Mouse (Mus musculus) megakaryocyte-erythroid progenitor cell, adult 5-6 weeks (primary cell): Measurements from ENCODE around the gene C2cd2l. TPM values are rescaled to one million over a fixed set of nuclear protein-coding genes. Genes with fewer than 3 reads are reported as not detected.

Experiments
- ATAC-seq: replicated peaks from 2 replicates; pipeline ENCODE4 v1.8.0; 2016; ENCODE audit warnings: mild to moderate bottlenecking, inconsistent platforms; ENCODE audit not compliant: severe bottlenecking, poor library complexity, low FRiP score, low TSS enrichment
- total RNA-seq, 2 experiments: library from RNA; stranded (forward) in 1 of 2; stranded (reverse) in 1 of 2; fragments of 200-1000, 215-1000 nt in 1 of 2; fragments of >200 nt in 1 of 2; fragmentation: Nextera tagmentation in 1 of 2; gene quantifications; 2 replicates each; pipeline ENCODE4 v1.2.3; 2014 to 2017

Gene C2cd2l
- total RNA-seq, 2 experiments from 2014 or later, result 6.9 to 11.4 TPM

DNA sequence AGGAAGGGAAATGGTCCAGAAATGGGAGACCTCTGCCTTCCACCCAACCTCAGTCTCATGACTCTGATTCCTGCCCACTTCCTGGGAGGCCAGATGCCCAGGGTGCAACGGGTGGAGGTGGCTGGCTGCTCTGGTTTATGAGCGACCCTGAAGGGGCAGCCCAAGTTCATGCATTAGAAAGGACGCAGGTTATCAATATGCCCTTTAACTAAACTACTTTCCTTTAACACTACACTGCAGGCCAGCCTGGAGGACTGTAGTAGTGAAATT is 1.3 kb downstream of the C2cd2l start:
- no peak for ATAC-seq

DNA sequence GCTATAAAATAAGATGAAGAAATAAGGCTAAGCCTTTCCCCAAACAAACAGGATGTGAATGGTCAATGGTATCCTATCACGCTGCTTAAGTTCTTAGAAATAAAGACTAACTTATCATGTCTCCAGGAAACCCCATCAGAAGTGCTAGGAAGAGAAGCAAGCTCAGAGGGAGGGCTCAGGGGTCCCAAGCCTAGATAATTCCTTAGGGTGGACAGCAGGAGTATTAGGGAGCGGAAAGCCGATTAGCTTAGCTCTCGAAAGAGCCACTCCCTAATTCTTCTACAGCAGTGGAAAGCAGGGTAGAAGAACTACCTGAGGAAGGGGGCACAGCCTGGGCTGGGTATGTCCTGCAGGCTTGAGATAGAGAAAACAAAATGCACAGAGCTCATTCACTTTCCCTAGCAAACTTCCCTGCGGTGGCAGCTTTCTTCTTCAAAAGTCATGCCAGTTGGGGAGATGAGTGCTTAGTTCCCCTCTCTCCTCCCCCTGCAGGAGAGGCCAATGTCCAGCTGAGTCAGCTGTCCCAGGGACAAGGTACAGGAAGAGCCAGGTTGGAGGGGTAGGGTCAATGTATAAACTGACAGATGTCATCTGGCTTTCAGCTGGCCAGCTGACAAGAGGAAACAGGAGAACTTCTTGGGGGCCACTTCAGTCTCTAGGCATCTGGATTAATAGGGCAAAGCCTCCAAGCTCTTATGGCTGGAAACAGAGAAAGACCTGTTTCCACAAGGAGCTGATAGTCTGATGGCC is 1.8 kb downstream of the C2cd2l start:
- ATAC-seq, result no peak

DNA sequence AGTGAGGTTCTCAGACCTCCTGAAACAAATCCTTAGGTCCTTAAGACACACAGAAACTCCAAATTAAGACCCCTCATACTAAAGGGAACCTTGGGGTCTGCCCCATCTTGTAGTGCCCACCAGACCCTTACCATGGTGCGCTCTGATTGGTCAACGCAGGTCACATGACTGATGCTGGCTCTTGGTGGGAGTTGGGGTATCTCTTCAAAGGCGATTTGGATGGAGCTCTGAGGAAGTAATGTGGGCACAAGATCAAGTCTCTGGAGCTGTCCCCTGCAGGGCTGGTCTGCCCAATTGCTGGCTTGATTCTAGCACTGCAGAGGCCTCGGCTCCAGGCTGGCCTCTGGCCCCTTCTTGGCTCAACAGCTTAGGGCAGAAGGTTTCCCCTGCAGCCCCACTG is 2.6 kb downstream of the C2cd2l start:
- ATAC-seq, result no peak

DNA sequence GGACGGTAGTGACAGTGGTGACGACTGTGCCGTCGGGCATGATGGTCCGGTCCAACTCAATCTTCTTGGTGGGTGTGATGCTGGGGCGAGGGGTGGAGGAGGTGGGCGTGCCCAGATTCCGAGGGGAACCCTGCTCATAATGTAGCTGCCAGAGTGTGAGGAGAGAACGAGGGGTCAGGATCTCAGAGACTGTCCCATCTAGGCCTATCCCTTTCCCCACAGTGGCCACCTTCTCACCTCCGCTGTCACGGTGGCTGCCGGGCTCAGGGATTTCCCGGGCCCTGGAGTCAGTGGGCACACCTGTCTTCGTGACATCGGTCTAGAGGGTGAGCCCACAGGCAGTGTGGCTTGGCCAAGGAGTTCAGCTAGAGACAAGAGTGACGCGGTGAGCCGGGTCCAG is 5.2 kb downstream of the C2cd2l start:
- ATAC-seq, result no peak

DNA sequence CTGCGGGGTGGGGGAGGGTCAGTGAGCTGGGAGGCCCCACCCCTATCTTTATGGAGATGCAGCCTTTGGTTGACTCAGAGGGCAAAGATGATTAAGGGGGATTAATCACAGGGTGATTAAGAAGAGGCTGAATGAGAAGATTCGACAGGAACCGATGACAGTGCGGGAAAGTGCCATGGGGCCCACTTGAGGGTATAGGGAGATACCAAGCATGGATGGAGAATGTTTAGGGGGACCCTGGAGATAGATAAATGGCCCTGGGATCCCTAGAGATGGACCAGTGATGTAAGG is 5.9 kb downstream of the C2cd2l start:
- ATAC-seq, result no peak

DNA sequence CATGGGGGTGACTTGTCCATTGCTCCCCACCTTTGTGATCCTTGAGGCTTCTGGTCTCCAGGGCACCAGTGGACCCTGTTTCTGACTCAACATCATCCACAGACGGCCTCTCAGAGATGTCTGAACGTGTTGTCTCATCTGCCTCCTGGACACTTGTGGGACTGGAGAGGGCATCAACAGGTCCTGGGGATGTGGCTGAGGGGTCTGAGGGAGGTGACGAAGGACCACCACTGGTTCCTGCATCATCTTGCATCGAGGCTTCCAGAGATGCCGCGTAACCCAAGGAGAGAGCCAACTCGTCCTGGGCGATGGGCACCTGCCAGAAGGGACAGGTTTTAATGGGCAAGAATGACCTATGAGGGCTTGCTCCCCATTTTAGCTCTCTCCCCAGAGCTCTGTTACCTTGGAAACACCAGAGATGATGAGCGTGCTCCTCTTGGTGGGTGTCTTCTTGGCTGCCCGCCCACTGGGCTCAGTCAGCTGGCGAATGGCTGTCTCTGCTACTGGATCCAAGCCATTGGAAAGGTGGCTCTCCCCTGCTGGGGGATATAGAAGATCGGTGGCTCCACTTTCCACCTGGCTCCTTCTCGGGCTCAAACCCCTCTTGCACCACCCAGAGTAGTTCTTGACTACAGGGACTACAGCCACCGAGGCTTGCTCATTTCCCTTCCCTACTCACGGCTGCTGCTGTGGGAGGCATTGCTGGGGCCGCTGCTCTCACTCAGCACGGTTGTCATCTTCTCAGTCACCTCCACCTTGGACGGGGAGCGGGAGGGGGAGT is 6.4 kb downstream of the C2cd2l start:
- ATAC-seq, result no peak

DNA sequence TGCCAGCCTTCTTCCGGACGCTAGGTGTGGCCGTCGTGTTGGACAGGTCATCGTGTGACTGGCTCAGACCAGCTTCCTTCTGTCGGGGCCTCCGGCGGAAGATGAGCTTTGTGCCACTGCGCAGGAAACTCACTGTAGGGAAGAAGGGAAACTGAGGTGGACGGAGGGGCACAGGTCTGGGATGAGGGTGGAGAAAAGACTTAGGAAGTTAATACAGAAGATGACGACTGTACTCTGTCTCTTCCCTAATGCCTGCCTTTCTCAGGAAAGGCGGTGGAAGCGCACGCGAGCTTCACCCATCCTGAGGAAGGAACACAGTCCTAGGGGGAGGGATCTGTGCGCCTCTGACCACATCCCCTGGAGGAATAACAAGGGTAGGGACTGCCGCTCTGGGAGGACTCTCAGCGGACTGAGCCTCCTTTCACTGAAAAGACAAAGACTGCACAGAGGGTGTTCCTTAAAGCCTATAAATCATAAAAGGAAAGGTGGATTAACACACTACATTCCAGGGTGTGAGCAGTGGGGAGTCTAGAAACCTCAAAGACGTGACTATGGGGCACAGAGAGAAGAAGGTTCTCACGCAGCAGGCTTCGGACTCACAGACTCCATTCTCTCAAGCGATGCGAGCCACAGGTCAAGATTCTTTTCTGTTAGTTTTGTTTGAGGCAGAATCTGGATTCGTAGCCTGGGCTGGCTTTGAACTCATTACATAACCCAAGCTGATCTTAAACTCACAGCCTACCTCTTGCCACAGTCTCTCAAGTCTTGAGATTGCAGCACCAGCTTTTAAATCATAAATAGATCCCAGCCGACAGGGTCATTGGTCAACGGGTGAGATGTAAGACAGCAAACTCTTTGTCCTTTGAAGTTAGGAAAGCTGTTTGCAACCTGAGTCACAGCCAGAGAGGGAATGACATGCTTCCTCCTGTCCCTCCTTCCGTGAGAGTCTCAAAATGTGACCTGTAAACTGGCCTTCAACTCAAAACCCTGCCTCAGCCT is 8.7 kb downstream of the C2cd2l start:
- no peak for ATAC-seq

DNA sequence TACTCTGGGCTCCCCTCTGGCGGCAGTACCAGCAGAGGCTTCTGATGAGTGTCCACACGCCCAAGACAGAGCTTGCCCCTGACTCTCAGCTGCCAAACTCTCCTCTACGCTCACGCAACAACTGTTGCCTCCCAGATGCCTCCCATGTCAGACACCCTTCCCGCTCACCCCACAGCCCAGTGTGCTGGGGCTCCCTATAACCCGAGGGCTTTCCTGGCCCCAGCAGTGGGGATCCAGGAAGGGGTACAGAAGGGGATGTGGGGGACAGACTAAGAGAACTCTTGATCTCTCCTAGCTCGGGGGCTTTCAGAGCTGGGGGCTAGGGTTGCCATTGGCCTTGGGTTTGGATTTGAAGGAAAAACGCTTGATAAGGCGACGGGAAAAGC is 9.3 kb downstream of the C2cd2l start:
- no peak for ATAC-seq

DNA sequence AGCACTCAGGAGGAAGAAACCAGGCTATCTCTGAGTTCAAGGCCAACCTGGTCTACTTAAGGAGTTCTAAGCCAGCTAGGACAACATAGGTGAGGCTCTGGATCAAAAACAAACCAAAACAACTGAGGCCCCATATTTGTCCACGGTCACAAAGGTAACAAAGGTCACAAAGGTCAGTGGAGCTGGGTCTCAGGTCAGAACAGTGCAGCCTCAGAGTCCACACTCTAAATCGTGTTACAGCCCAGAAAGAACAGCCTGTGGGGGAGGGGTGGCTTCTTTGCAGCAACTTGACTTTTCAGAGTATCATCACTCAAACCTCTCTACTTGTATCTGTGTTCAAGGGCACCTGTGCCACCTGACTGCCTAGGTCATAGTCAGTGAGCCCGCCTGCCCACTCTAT is 10.3 kb downstream of the C2cd2l start:
- no peak for ATAC-seq

DNA sequence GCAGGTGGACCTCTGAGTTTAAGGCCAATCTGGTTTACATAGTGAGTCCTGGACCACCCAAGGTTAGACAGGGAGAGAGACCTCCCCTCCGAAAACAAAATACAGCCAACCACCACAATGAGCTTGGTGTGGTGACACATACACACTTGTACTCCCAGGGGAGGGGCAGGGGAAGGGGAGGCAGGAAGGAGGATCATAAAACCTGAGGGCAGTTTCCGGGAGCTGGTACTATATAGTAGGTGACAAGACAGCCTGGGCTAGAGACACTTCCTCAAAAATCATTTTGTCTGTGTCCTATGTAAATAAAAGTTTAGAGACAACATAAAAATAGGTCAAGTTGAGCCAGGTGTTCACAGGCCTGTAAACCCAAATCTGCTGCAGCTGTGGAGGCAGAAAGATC is 12.8 kb downstream of the C2cd2l start:
- ATAC-seq, result no peak

DNA sequence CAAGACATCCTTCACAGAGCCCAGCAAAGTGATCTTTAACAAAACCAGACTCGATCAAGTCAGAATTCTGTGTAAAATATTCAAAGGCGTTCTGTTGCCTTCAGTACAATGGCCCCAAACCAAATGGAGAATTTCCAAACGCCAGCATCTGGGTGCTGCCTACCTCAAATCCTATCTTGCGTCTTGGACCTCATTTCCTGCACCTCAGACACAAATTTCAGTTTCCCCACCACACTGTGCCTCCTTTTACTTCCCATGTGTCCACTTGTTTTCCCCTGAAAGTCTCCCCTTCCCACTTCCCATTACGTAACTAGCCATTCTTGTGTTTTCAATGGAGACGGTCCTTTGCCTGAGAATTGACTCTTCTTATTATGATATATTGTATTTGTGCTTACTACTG is 13.6 kb downstream of the C2cd2l start:
- no peak for ATAC-seq

DNA sequence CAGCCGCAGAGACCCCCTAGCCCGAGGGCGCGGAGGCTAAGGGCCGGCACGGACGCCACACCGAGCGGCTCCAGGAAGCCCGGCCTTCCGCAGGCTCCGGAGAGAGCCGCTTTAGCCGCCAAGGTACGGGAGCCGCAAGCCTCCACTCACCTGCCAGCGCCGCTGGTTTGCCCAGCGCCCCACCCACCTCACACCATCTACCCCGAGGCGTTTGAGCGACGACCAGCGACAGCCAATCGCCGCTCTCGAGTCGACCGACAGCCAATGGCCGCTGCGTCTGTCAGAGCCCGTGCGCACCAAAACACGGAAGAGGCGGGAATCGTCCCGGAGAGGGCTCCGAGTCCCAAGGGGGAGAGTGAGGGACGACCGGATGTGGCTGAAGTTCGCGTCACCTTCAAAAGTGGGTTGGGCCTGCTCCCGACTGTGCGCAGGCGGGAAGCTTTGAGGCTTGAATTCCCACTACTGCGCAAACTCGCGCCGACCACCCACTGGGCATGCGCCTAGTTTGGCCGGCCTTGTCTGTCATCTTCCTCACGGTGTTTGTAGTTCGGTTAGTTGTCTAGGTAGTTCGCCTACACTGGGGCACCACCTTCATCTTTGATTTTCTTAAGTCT is 14.5 kb downstream of the C2cd2l start, which contains the start of gene Hinfp:
Hinfp (minus strand) TSS at position 206 of the 614 bp plus-strand sequence.
- ATAC-seq, result peak; percentile 100

DNA sequence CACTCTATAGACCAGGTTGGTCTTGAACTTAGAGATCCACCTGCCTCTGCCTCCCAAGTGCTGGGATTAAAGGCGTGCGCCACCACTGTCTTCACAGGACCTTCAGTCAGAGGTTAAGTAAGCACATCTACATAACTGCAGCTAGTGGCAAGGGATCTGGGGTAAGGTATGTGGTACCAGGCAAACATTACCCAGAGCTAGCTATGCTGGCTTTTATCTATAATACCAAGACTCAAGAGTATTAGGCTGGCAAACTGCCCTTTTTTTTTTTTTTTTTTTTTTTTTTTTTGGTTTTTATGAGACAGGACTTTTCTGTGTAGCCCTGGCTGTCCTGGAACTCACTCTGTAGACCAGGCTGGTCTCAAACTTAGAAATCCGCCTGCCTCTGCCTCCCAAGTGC is 20.1 kb downstream of the C2cd2l start:
- peak; percentile 94 for ATAC-seq

DNA sequence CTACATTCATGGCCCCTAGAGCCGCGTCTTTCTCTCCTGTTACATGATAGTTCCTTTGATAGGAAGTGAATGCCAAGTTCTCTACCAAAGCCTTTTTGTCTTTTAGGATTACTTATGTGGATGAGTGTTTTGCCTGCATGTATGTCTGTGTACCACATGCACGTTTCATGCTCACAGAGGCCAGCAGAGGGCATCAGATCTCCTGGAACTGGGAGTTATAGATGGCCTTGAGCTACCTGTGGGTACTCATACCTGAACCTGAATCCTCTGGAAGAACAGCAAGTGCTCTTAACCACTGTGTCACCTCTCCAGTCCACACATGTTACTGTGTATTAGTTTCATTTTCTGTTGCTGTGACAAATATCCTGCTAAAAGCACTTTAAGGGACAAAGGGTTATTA is 27.6 kb downstream of the C2cd2l start:
- no peak for ATAC-seq

DNA sequence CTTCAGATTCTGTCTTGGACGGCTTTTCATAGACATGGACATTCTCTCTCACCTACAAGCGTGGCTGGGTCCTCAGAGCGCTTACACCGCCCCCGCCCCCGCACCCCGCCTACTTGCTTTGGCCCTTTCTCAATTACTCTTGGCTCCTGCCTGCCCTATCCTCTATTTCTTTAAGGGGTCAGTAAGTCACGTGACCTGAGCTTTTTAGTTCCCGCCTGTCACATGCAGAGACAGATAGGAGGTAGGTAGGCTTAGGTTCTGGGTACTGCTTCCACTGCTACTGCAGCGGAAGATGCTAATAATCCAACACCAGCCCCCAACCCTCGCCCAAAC is 31.2 kb downstream of the C2cd2l start:
- no peak; the same call in 1 of the 2 replicates for ATAC-seq

DNA sequence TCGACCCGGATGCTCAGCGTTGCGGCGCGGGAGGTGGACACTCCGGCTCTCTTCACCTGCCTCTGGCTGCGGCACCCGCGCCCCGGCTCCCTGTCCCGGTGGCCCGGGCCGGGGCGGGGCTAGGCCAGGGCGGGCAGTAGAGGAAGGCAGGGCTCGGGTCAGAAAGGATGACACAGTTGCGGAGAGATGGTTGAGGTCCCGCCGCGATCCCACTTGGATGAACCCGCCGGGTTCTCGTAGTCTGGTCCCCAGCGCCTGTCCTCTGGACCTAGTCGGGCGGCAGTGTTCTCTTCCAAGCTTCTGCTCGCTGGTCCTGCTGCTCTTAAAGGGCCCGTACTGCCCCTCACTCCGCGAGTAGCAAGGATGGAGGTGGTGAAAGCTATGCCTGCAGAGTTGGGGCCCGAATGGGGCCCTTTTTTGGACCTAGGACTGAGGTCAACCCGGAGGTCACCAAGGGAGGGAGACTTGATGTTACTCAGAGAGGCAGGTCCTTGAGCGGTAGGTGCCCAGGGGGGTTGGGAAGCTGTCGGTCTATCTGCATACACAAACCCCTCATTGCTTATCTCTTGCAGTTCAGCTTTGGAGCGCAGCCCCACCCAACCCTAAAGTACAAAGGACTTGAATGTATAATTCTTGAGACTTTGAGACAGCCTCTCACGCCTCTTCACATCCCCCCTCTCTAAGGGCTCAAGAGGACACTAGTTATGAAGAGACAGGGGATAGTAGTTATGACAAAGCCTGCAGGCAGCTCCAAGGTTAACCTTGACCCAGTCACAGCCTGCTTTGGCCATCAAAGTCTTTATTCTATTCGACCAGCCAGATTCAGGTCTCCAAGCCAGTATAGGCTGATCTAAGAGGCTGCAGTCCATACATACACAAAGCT is 31.8 kb downstream of the C2cd2l start, which contains the start of gene Abcg4:
Abcg4 (minus strand) TSS at position 540 of the 883 bp plus-strand sequence.
- peak; percentile 86 for ATAC-seq

DNA sequence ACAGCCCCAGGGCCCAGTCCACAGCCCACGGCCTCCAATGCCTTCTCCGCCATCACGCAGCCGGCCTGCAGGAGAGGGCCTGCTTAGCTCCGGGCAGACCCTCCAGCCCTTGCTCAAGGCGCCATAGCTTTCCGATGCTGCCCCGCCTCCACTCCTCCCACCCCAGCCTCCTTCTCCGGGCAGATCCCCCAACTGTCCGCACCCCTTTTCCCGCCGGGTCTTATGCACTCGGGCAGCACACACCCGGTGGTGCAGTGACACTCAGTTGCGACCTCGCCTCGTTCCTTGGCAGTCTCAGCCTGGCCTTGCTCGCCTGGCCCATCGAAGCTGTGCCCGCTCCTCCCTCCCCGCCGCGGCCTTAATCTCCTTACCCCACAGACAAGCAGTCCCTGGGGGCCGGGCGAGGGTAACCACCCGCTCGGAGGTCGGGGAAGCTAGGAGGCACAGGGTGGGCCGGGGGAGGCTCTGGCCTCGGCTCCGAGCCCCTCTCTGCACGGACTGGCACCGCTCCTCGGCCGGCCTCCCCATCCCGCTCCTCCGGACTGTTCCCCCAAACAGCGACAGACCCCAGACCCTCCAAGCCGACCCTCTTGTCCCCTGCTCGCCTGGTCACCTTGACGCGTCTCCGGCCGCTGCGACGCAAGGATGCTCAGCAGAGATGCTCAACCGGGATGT is 32.5 kb downstream of the C2cd2l start:
- peak; percentile 42 for ATAC-seq

DNA sequence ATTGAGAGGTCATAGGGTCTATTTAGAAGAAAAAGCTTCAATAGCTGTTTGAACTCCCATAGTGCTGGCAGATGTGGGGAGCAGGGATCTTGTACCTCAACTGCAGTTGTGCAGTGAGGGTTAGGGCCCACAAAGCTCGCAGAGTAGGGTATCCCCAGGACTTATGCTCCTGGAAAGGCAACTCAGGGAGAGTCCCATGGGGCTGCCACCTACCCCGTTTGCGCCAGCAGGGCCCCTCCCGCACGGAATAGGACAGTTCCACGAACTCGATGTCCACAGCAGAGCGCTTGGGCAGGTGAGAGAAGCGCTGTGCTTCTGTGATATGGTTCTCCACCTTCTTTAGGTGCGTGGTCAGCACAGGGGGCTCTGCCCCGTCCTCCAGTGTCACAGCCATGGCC is 33.1 kb downstream of the C2cd2l start:
- ATAC-seq, result no peak
